Mouse (Mus musculus): ENCODE measurements around the gene Mab21l2. TPM values are rescaled to one million over a fixed set of nuclear protein-coding genes. Genes with fewer than 3 reads are reported as not detected.

Gene Mab21l2
- total RNA-seq (2021) = under 1 TPM; 0.22 to 0.30 TPM
- long read RNA-seq = 0 reads

DNA sequence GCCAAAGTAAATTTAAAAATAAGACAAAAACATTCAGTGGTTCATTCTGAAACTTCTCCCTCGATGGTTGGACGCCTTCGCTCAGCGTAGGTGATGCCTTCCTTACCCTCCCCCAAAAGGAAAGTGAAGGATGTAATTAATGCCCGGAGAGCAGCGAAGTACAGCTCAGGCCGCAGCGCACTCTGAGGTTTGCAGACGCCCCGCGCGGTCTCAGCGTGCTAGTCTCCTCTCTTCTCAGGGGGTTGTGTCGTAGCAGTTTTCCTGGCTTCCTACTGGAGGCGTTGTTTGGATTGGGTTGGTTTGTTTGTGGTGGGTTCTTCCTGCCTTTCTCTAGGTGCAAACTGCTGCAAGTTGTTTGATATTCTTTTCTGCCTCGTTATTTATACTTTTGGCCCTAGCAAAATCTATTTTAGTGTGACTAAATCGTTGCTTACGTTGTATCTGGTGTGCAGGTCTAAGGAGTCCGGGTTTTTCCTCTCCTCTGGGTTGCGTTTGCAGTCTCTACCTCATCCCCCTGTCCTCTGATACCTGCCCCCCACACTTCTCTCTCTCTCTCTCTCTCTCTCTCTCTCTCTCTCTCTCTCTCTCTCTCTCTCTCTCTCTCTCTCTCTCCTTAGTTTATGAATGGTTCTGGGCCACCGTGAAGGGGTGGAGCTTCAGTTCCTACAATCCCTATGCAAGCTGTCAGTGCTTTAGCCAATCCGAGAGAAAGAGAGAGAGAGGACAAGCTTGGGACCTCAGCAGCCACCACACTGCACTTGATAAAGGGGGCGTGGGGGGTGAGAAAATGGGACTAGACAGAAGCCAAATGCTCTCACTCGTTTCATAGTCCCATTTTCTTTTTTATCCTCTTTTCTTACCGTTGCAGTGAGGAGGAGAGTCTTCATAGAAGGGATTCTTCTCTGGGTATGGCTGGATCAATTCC is at the start of gene Mab21l2:
Gene Mab21l2, minus strand, starts transcription at position 539 of the 925 bp plus-strand sequence.
- DNase-seq (ENCODE audit: low spot score in 2 of 2) = no peak

- no peak for DNase-seq (ENCODE audit: low spot score in 2 of 2)
Observed at GRCm38 (mm10) chr3:86575312-86575711, 26.9 kb upstream of the Mab21l2 start.

- DNase-seq (ENCODE audit: low spot score in 2 of 2) = no peak
Observed at GRCm38 (mm10) chr3:86572519-86573244, 24.3 kb upstream of the Mab21l2 start.

DNA sequence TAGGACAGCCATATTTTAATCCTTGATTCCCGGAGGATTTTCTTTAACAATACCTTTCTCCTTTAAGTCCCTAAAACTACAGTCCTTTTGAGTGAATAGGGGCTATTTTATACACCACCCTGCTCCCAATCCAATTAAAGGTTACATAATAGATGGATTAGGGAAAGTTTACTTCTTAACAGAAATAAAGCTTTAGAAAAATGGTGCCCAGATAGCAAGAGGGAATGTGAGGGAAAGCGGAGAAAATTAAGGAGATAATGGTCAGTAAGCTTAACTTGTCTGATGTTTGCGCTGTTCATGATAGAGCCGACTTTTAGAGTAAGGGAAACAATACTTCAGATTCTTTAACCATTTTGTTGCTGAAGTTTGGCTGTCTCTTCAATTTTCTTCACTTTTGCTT is 23.1 kb upstream of the Mab21l2 start:
- DNase-seq (ENCODE audit: low spot score in 2 of 2) = no peak

- no peak for DNase-seq (ENCODE audit: low spot score in 2 of 2)
Observed at GRCm38 (mm10) chr3:86567312-86567711, 18.9 kb upstream of the Mab21l2 start.

- no peak for DNase-seq (ENCODE audit: low spot score in 2 of 2)
Observed at GRCm38 (mm10) chr3:86561396-86561795, 13.0 kb upstream of the Mab21l2 start.

DNA sequence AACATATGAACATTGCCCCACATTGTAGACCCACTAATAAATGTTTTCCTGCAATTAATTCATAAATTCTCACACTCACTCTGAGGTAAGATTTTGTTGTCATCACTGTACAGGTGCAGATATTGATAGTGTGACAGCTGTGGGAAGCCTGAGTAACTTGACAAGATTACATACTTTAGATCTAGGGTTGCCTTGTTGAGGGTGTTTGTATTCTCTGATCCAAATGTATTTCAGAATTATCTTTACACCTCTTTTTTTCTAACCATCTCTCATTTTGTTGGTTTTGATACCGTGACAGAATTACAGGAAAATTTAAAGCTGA is 12.6 kb upstream of the Mab21l2 start:
- no peak for DNase-seq (ENCODE audit: low spot score in 2 of 2)

DNA sequence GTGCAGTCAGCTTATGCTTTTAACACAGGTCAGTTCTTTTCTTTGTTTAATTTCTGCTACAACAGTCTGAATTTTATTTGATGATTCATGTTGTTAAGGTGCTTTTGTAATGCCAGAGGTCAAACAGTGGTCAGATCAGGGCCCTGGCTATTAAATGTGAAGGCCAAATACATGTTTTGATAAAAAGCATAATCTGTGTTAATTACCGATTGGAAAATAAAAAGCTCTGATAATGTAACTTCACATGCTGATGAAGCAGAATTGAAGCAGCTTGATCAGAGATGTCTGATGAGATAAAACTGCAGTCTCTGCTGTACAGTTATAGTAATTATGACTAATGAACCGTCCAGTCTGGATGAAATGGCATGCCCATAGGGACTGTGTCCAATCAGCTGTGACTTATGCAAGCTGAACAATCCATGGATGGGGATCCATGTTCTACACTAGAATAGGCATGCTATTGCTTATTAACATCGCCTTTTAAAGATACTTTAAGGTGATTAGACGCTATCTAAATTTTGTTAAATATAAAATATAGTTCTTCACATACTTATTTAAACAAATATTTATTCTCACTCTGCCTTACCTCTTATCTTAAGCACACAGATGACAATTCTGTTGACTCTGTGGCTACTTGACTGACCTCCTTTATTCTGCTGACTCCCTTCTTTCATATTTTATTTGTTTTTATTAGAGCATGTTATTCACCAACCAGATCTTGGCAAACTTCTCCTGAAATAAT is 12.0 kb upstream of the Mab21l2 start:
- DNase-seq (ENCODE audit: low spot score in 2 of 2) = no peak

DNA sequence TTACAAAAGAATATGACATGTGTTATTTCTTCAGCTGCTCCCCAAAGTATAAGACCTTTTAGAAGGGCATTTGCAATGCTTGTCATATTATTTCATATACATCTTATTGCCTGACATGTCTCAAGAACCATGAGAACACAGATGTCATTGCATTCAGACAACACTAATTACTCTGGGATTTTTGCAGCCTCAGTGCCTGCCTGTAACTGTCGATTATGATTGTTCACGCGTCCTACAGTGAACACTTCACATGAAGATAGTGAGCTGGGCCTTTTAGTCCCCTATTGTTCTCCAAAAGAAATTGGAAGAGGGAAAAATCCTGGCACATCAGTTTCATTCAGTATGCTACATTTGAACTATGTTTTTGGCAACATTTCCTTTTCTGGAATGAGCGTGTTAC is 11.2 kb upstream of the Mab21l2 start:
- no peak for DNase-seq (ENCODE audit: low spot score in 2 of 2)

- DNase-seq (ENCODE audit: low spot score in 2 of 2) = no peak
Observed at GRCm38 (mm10) chr3:86558976-86559375, 10.5 kb upstream of the Mab21l2 start.

DNA sequence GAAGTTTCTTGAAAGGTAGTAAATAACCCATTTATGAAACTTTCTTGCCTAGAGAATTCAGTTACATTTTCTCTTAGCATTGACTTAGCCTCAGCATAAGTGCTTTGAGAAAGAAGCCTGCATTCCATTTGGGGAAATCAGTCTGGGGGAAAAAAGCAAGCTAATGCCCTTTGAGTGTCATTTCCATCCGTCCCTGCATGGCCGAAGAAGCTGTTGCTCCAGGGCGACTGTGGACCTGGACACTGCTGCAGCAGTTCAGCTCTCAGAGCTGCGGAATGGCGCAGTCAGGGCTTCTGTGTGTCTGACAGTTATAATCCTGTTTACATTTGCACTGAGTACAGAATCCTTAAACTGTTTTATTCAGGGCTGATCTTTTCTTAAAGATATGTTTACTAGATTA is 3.7 kb upstream of the Mab21l2 start:
- no peak for DNase-seq (ENCODE audit: low spot score in 2 of 2)

- DNase-seq (ENCODE audit: low spot score in 2 of 2) = no peak
Observed at GRCm38 (mm10) chr3:86551011-86551728, 2.7 kb upstream of the Mab21l2 start.

- no peak for DNase-seq (ENCODE audit: low spot score in 2 of 2)
Observed at GRCm38 (mm10) chr3:86550301-86551010, 2.0 kb upstream of the Mab21l2 start.

DNA sequence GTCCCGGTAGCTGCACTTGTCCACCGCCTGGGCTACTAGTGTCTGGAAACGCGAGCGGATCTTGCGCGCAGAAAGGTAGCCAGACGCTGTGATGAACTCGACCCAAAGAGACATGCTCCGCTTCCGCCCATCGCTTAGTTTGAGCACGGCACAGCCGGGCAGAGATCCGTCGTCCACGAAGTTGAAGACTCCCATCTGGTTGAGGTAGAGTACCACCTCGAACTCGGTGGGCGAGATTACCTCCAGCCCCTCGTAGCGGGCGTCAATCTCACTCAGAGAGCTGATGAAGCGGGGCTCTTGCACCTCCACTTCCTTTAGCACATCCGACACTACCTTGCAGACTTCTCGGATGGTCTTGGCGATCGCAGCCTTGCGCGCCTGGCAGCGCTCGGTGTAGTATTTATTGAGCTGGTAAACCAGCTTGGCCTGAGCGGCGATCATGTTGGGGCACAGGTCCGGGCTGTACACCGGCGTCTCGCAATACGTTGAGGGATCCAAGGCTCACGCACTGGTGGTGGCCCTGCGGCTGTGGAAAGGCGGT is 1.1 kb downstream of the Mab21l2 start:
- DNase-seq (ENCODE audit: low spot score in 2 of 2) = peak in 1 of 2 experiments; percentile 11

- DNase-seq (ENCODE audit: low spot score in 2 of 2) = peak; percentile 19 to 46
Observed at GRCm38 (mm10) chr3:86546471-86547250, 1.8 kb downstream of the Mab21l2 start.

DNA sequence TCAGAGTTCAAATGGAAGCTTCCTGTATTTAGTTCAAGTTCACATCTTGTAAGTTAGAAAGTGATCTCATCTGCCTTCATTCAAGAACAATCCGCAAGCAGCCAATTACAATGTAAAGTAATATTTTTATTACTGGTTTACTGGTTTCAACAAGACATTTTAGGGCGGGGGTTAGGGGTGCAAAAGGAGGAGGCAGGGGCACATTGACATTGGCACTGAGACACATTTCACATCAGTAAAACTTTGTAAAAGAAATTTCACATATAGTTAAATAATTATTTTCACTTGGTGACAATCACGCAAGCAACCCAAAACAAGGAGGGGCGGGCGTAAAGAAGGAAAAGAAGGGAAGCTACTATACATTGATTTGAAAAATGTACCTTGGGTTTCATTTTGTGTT is 2.5 kb downstream of the Mab21l2 start:
- no peak for DNase-seq (ENCODE audit: low spot score in 2 of 2)

DNA sequence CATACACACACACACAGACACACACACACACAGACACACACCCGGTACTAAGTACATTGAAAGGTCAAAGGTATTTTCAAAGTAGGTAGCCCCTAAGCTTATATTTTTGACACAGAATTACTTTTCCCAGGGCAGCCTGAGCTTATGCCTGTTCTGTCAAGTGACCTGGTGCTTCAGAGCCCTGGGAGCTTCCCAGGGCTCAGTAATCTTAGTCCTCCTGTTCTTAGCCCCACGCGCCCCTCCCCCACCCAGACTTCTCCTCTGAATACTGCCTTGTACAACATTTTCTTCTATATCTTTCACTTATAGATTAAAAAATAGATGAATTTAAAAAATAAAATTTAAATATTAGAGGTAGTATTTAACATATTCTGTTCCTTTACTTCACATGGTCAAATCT is 3.6 kb downstream of the Mab21l2 start:
- DNase-seq (ENCODE audit: low spot score in 2 of 2) = no peak

DNA sequence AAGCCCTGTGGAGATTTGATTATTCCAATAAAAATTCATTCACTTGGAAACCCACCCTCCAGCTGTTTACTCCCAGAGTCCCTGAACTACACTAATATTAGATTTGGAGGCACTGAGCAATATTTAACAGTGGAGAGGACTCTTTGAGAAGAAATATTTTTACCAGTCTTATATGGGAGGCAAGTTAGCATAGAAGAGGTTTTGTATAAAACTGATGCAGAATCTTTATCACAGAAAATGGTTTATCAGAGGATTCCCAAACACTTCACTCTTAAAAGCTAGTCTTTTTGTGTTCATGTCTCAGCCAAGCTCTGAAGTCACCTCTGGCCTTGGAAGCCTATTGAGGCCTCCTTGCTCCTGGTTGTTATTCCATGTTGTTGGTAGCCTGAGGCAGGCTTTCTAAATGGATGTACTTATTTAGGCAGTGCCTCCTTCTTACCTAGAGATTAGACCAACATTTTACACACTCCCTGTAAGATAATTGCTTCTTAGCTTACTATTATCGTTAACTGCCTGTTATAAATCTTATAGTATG is 6.5 kb downstream of the Mab21l2 start:
- DNase-seq (ENCODE audit: low spot score in 2 of 2) = no peak

DNA sequence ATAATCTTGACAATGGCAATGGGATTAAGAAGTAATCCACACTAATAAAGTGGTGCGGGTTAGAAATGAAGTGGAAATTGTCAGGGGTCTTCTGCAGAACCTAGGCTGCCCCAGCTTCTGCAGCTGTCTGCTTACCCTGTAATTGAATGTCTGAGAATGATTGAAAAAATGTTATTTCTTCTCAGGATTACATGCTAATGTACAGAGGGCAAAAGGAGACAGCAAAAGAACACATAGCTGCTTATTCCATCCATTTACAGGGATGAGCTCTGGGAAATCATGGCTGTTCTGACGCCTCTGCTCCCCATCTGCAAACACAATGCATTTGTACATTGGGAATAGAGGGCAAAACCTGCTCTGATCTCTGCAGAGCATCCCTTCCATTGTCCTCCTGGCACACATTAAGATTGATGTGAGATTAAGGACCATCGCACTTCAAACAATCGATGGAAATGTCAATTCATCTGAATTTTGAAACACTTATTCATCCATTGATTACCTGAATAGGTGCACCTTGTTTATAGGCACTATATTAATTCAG is 7.3 kb downstream of the Mab21l2 start:
- DNase-seq (ENCODE audit: low spot score in 2 of 2) = no peak
